Mouse (Mus musculus) layer of hippocampus, postnatal 10 days (tissue): ENCODE data around the gene Pde11a. TPM values are rescaled to one million over a fixed set of nuclear protein-coding genes. Genes with fewer than 3 reads are reported as not detected.

ENCODE experiments used
- DNase-seq, 2 experiments: peaks; one replicate each; pipeline ENCODE4 v3.0.0; 2021; ENCODE audit warnings: low spot score in 2 of 2
- microRNA-seq, 2 experiments: library from miRNA; unstranded; fragments of <30 nt; microRNA quantifications; one replicate each; pipeline ENCODE4 v1.2.0; 2021
- total RNA-seq, 2 experiments: library from RNA; stranded (reverse); gene quantifications; 2 replicates each; pipeline ENCODE4 v1.2.3; 2021

Gene Pde11a
- total RNA-seq, 2 experiments from 2014 or later = 5.0 to 6.4 TPM

DNA sequence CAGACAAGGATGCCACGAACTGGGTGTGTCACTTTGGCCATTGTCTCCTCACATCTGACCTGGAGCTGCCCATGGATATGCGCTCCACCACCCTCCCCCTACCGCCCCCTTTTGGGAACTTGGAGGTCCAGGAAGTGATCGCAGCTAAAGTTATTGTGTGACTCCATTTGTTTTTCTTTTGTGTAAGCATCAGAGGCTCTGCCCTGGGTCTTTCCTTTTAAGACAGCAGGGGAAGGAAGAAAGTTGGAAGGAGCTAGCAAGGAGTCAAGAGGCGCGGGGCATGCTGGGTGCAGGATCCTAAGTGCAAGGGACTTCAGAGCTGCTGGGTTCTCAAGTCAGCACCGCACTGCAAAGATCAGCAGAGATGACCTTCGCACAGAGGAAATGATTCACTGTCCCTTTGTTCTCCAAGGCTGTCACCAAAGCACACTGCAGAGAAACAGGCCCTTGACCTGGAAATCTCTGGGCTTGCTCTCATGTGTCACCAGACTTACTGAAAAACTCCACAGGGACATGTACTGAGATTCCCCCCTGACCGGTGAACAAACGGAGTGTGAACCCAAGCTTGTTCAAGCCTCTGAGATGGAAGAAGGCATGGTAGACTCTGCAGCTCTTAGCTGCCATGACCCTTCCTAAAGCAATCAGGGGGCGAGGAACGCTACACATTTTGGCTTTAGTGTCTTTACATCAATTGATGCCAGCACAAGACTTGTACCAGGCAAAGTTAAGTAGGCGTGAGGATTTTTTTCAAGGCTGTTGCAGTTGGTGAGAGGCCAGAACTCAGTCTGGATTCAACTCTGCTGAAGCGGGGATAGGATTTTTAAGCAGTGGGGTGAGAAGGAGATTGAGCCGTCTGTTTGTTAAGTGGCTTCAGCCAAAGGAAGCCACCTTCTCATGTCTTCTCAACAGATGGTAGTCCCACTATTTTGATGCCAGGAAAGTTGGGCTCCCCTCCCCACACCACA is 377.9 kb downstream of the Pde11a start:
- no peak for DNase-seq

DNA sequence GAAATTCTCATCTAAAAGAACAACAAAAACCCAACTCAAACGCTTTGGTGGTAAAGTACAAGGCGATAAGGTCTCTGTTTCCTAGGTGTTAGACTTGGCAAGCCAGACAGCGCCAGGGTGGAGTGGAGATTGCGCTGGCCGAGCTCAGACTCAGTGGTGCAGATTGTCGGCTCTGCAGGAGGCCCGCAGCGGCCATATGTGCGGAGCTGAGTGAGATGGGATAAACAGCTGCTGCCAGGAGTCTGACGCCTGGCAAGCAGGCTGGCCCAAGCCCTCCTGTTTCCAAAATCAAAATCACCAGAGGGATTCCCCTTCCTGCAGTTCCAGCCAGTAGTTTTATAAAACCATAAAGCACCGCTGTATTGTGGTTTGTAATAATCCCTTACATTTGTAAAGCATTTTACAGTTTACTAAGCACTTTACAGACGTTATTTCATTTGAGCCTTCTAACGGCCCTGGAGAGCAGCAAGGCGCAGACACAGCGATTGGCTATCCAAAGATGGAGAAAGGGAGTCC is 378.7 kb downstream of the Pde11a start:
- DNase-seq = no peak

DNA sequence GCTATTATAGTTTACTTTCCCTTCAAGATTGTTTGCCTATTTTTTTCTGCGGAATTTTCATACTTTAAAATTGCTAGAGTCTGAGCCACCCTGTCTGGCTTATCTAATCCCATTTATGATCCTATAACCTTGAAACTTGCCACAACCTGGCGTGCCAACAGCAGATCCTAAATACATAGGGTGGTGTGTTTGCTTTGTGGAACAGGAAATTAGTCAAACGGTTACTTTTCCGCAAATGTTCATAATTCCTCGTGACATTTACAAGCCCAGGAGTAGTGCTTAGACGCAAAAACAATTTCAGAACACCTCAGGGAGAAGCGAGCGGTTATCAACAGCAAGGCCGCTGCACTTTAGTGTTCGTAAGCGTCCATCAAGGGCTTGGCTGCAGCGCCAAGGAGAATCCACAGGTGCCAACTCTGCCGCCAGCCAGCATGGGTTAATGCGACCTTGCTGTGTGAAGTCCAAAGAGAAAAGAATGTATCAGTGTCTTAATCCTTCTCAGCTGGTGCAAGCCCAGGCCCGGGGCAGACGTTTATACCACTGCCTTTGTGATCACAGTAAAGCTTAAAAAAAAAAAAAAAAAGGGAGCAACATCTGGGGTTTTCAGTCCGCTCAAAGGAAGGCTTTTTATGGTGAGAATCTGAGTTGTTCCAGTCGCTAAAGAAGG is 379.3 kb downstream of the Pde11a start:
- no peak for DNase-seq

DNA sequence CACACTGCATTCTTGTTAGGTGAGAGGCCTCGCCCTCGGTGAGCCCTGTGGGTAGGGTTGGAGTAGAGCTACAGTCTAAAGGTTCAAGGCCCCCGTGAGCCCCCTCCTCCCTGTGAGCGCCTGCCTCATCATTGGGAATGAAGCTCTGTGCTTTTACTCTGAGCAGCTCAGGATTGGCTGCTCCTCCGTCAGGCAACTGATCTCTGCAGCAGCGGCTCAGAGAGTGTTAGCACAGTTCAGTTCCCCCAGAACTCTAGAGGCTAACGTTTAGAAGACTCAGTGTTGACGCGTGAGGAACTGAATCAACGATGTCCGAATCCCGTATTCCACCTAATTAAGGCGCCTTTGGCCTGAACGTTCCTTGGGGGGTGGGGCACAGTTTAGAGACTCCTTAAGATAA is 382.9 kb downstream of the Pde11a start:
- no peak for DNase-seq

DNA sequence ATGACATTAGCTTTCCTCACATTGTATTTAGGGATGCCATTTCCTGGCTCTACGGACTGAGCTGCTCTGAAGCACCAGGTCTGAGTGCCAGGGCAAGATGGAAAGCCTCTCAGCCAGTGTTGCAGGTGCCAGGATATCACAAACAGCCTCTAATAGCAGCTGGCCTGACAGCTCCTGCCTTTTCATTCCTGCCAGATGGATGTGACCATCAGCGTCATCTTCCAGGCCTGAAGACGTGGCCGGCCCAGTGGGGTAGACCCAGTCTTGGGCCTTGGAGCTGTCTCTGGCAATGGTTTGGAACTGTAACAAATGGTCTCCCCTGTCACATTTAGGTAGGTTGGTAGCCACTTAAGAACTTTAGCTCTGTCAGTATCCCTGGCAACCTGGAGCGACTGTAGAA is 385.3 kb downstream of the Pde11a start:
- DNase-seq = no peak

DNA sequence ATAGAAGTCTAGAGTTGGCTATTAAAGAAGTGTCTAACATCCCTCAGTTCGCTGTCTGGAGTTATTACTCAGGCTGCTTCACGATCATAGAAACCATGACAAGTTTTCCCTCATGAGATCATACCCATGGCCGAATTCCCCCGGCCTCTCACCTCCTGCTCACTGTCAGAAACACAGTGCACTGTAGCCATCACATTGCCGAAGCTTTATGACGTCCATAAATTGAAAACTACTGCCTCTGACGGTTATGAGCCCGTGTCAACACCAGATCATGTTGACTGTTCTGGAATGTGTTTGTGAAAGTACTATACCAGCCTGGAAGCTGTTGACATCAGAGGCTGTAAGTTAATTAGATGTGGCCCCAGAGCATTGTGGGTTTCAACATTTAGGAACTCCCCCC is 387.9 kb downstream of the Pde11a start:
- DNase-seq = no peak

Small RNAs within 50 kb of the gene (microRNA-seq; reads per million reads assigned to microRNA genes)
- 0 reads per million in 2 experiments for gene Gm44337

Other genes with a start within 250 kb of the Pde11a start
- under 1 TPM in 1 of 2 experiments, not detected in 1; 0.56 TPM for gene Cyct, start 21.7 kb upstream of the Pde11a start, total RNA-seq
- gene Rbm45, start 31.2 kb upstream of the Pde11a start, total RNA-seq = 10 to 100 TPM; 38.8 to 42.1 TPM
- 10 to 100 TPM; 53.1 to 57.8 TPM for gene Osbpl6, start 67.7 kb upstream of the Pde11a start, total RNA-seq